Mouse (Mus musculus) forebrain, embryonic 12.5 days (tissue): Measurements from ENCODE around the gene Tmem132c. TPM values are rescaled to one million over a fixed set of nuclear protein-coding genes. Genes with fewer than 3 reads are reported as not detected.

Experiments
- ATAC-seq: fragments of 200-750 bp; cut with Nextera tagmentation; 2 replicates; pipeline ENCODE4 v1.8.0; 2017; ENCODE audit warnings: moderate TSS enrichment; ENCODE audit not compliant: low FRiP score
- H3K27ac ChIP-seq: fragments of 300-500 bp; sonication (generic); 2 replicates; pipeline ENCODE4 v1.5.1; 2016; ENCODE audit warnings: mild to moderate bottlenecking
- H3K27me3 ChIP-seq: fragments of 300-500 bp; sonication (generic); 2 replicates; pipeline ENCODE4 v1.6.1; 2016; ENCODE audit warnings: mild to moderate bottlenecking
- H3K36me3 ChIP-seq: fragments of 300-500 bp; sonication (generic); replicated peaks from 2 replicates; pipeline ENCODE4 v1.6.1; 2016; ENCODE audit warnings: mild to moderate bottlenecking
- H3K4me1 ChIP-seq: fragments of 300-500 bp; sonication (generic); 2 replicates; pipeline ENCODE4 v1.6.1; 2016
- H3K4me2 ChIP-seq: fragments of 300-500 bp; sonication (generic); 2 replicates; pipeline ENCODE4 v1.6.1; 2016; ENCODE audit warnings: mild to moderate bottlenecking, moderate library complexity
- H3K4me3 ChIP-seq: fragments of 300-500 bp; sonication (generic); replicated peaks from 2 replicates; pipeline ENCODE4 v1.5.1; 2016; ENCODE audit warnings: mild to moderate bottlenecking
- H3K9ac ChIP-seq: fragments of 300-500 bp; sonication (generic); 2 replicates; pipeline ENCODE4 v1.6.1; 2016; ENCODE audit warnings: mild to moderate bottlenecking
- H3K9me3 ChIP-seq: fragments of 300-500 bp; sonication (generic); 2 replicates; pipeline ENCODE4 v1.6.1; 2016
- WGBS: fragments of 180-500 bp; shearing (Covaris S2); methylation state at CpG from one replicate; pipeline ENCODE4 v1.1.7; 2016; 5-methylcytosine and 5-hydroxymethylcytosine counted together
- polyA plus RNA-seq: library from polyadenylated mRNA; unstranded; fragments of >200 nt; fragmentation: Nextera tagmentation; extraction: Ambion mirVana; gene quantifications from 2 replicates; pipeline ENCODE4 v1.2.1, GENCODE M21; 2016

Gene Tmem132c
- polyA plus RNA-seq, result 15.5 and 20.9 TPM in 2 replicates

GRCm38 (mm10) chr5:127241136-127241924, at the start of gene Tmem132c:
Gene Tmem132c, plus strand, starts transcription at chr5:127241808.
- peak within 1 kb of the TSS; percentile 68 for H3K4me3 ChIP-seq
- H3K9ac ChIP-seq, result peak within 1 kb of the TSS; percentile 65
- peak; percentile 93 for ATAC-seq
- peaks cover 32% of the 10 kb centered on the region for H3K4me1 ChIP-seq
- 1% methylated on average over 50 of the region's 58 CpGs for WGBS
- no peaks in the 10 kb centered on the region for H3K36me3 ChIP-seq
- 0 out of 2 replicates have a peak within 1 kb of the TSS, but pooled peaks have one; percentile 31 for H3K27ac ChIP-seq
- H3K27me3 ChIP-seq, result peaks cover 72% of the 10 kb centered on the region
- H3K4me2 ChIP-seq, result peak within 1 kb of the TSS; percentile 86
- H3K9me3 ChIP-seq, result peaks cover 5% of the 10 kb centered on the region; the same call in 1 of the 2 replicates

DNA sequence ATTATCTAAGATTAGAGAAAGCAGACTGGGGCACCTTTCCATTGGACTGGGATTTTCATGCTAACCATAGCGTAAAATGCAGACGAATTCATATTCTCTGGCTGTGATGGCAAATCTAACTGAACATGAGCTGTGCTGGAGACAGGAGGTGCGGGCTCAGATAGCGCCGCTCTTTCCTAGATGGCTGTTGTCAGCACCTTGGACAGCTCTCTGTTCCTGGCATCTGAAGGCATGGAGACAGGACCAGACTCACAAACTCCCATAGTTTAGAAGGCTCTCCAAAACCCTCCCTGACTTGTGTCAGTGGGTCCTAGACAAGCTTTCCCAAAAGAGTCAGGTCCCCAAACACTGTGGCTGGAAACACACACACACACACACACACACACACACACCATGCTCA, 49.7 kb upstream of the Tmem132c start:
- Histone ChIP-seq H3K4me1 (no peaks in the 10 kb centered on the region), H3K4me3 (no peak overlapping the region), H3K9ac (no peak overlapping the region), H3K36me3 (no peaks in the 10 kb centered on the region), H3K4me2 (no peak overlapping the region), H3K27ac (no peak overlapping the region), H3K27me3 (no peaks in the 10 kb centered on the region), H3K9me3 (0 out of 2 replicates have a peak, but pooled peaks cover 4% of the 10 kb centered on the region)
- no peak for ATAC-seq
- 35% methylated on average over 5 of the region's 5 CpGs for WGBS

- no peaks in the 10 kb centered on the region for H3K9me3 ChIP-seq
- no peak overlapping the region for H3K9ac ChIP-seq
- H3K27me3 ChIP-seq, result no peaks in the 10 kb centered on the region
- no peak overlapping the region for H3K4me3 ChIP-seq
- H3K4me2 ChIP-seq, result no peak overlapping the region
- no peaks in the 10 kb centered on the region for H3K36me3 ChIP-seq
- 56% methylated on average over 4 of the region's 4 CpGs for WGBS
- no peak overlapping the region for H3K27ac ChIP-seq
- ATAC-seq, result no peak
- H3K4me1 ChIP-seq, result no peaks in the 10 kb centered on the region
Observed at GRCm38 (mm10) chr5:127198850-127199249, 42.8 kb upstream of the Tmem132c start.

DNA sequence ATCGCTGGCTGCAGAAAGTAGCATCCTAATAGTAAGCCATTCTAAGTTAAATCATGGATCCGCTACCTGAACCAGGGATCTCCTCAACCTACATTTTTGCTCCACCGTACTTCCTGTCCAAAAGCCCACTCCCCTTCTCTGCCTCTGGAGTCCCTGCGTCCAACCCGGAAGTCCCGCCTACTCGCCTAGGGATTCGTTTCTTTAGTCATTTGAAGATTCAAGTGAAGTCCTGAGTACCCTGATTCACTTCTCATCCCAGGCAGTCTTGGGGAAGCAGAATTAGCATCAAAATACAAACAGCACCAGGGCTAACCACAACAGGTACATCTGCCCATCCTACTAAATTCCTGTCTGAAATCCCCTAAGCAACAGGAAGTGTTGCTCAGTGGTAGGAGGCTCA, 36.7 kb upstream of the Tmem132c start:
- H3K9ac ChIP-seq, result no peak overlapping the region
- H3K4me2 ChIP-seq, result no peak overlapping the region
- H3K27ac ChIP-seq, result no peak overlapping the region
- no peaks in the 10 kb centered on the region for H3K9me3 ChIP-seq
- WGBS, result 87% methylated on average over 8 of the region's 8 CpGs
- H3K36me3 ChIP-seq, result no peaks in the 10 kb centered on the region
- no peaks in the 10 kb centered on the region for H3K4me1 ChIP-seq
- H3K27me3 ChIP-seq, result no peaks in the 10 kb centered on the region
- ATAC-seq, result no peak
- no peak overlapping the region for H3K4me3 ChIP-seq

DNA sequence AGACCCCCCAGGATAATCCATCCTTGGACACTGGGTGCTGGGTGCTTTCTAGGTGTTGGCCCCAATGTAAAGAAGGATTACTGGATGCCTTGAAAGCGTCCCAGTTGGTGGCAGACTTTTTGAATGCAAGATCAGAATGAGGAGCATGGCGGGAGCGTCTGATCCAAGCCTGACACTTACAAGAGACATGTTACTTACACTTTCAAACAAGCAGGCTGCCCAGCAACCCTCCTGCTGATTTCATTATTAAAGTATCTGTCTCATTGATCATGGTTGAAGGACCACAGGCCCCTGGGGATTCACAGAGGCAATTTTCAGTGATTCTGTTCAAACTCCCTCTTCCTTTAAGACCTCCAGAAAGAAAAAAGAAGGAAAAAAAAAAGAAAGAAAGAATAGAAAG, 25.2 kb upstream of the Tmem132c start:
- Histone ChIP-seq H3K27ac (peak overlapping the region; percentile 39; the same call in 1 of the 2 replicates), H3K36me3 (no peaks in the 10 kb centered on the region), H3K4me3 (no peak overlapping the region), H3K9ac (no peak overlapping the region), H3K9me3 (no peaks in the 10 kb centered on the region), H3K4me2 (no peak overlapping the region), H3K4me1 (peaks cover 13% of the 10 kb centered on the region; the same call in 1 of the 2 replicates), H3K27me3 (no peaks in the 10 kb centered on the region)
- no peak for ATAC-seq
- WGBS, result 21% methylated on average over 3 of the region's 3 CpGs

DNA sequence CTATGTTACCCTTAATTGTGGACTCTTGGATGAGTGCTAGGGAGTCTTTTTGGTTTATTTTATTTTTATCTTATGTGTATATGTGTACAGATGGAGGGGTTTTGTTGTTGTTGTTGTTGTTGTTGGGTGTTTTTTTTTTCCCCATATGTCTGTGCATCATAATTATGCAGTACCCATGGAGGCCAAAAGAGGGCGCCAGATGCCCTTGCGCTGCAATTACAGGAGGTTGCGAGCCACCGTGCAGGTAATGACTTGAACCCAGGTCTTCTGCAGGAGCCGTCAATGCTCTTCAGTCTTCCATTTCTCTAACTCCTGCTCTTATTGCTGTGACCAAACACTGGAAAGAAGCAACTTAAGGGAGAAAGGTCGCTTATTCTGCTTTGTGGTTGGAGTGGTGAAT, 23.9 kb upstream of the Tmem132c start:
- peaks cover 7% of the 10 kb centered on the region; the same call in 1 of the 2 replicates for H3K4me1 ChIP-seq
- H3K27me3 ChIP-seq, result no peaks in the 10 kb centered on the region
- H3K9ac ChIP-seq, result no peak overlapping the region
- ATAC-seq, result no peak
- H3K4me2 ChIP-seq, result no peak overlapping the region
- no peak overlapping the region for H3K27ac ChIP-seq
- no peak overlapping the region for H3K4me3 ChIP-seq
- H3K36me3 ChIP-seq, result no peaks in the 10 kb centered on the region
- H3K9me3 ChIP-seq, result no peaks in the 10 kb centered on the region
- 71% methylated on average over 6 of the region's 6 CpGs for WGBS

GRCm38 (mm10) chr5:127227929-127228595, 13.5 kb upstream of the Tmem132c start:
- H3K27me3 ChIP-seq, result peaks cover 17% of the 10 kb centered on the region
- no peaks in the 10 kb centered on the region for H3K36me3 ChIP-seq
- peak overlapping the region; percentile 22; the same call in 1 of the 2 replicates for H3K9ac ChIP-seq
- H3K4me2 ChIP-seq, result peak overlapping the region; percentile 56
- 2% methylated on average over 14 of the region's 14 CpGs for WGBS
- H3K27ac ChIP-seq, result peak overlapping the region; percentile 68
- no peaks in the 10 kb centered on the region for H3K9me3 ChIP-seq
- H3K4me3 ChIP-seq, result peak overlapping the region; percentile 23
- H3K4me1 ChIP-seq, result peaks cover 16% of the 10 kb centered on the region
- ATAC-seq, result peak; percentile 82

DNA sequence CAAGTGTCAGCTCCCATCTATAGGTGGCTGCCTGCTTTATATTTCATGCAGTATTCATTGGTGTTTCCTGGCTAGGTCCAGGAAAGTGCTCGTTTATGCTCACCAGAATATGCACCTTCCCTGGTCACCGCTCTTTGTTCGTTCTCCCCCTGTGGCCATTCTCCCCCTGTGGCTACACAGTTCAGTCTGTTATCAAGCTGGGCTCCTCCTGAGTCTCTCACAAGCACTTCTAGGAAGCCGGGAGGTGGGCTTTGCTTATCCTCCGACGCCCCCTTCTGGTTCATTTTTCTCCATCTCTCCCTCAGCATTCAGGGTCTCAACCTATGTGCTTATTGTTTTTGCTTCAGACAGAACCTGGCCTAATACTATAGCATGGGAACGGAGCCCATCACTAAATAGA, 6.9 kb upstream of the Tmem132c start:
- peaks cover 18% of the 10 kb centered on the region for H3K4me1 ChIP-seq
- 2% methylated on average over 7 of the region's 7 CpGs for WGBS
- peaks cover 44% of the 10 kb centered on the region for H3K27me3 ChIP-seq
- peaks cover 5% of the 10 kb centered on the region; the same call in 1 of the 2 replicates for H3K9me3 ChIP-seq
- 0 out of 2 replicates have a peak overlapping the region, but pooled peaks have one; percentile 7 for H3K4me3 ChIP-seq
- H3K9ac ChIP-seq, result no peak overlapping the region
- H3K4me2 ChIP-seq, result peak overlapping the region; percentile 42
- no peaks in the 10 kb centered on the region for H3K36me3 ChIP-seq
- H3K27ac ChIP-seq, result 0 out of 2 replicates have a peak overlapping the region, but pooled peaks have one; percentile 42
- ATAC-seq, result peak; percentile 79

- Histone ChIP-seq H3K27me3 (peaks cover 39% of the 10 kb centered on the region), H3K9ac (no peak overlapping the region), H3K9me3 (peaks cover 5% of the 10 kb centered on the region; the same call in 1 of the 2 replicates), H3K36me3 (no peaks in the 10 kb centered on the region), H3K4me2 (peak overlapping the region; percentile 42), H3K27ac (0 out of 2 replicates have a peak overlapping the region, but pooled peaks have one; percentile 42), H3K4me1 (peaks cover 18% of the 10 kb centered on the region), H3K4me3 (0 out of 2 replicates have a peak overlapping the region, but pooled peaks have one; percentile 7)
- ATAC-seq, result peak; percentile 78
- 2% methylated on average over 11 of the region's 11 CpGs for WGBS
Observed at GRCm38 (mm10) chr5:127235203-127235602, 6.4 kb upstream of the Tmem132c start.

DNA sequence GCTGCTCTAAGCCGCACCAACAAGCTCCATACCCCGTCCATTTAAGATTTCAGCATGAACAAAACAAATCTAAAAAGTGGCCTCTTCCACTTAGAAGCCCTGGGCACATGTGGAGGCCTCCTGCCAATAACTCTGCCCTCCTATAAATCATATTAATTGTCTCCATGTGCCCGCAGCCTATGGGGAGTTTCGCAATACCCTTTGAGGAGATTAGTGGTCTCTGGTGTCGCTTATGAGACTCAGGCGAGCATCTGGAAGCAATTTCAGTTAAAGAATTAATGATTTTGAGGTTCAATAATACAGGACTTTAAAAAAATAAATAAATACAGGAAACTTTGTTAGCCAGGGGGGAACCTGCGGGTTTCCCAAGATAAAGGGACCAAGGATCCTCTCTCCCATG, 1.9 kb upstream of the Tmem132c start:
- Histone ChIP-seq H3K27ac (no peak overlapping the region), H3K4me1 (peaks cover 44% of the 10 kb centered on the region)

DNA sequence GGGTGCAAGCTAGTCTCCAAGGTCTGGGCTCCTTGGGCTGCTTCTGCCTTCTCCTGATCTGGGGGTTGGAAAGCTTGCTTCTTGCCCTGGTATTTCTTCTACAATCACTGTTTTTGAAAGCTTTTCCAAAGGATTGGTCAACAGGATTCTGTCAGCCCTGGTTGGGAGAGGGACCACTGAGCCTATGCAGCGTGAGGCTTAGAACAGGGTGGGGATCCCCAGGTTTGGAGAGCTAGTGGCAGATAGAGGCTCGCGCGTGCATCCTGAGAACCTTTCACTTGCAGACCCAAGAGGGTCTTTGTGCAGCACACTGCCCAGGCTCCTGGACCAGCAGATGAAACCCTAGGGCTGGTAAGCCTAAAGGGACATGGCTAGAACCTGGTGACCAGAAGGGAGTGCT, 962 bp upstream of the Tmem132c start:
- Histone ChIP-seq H3K27ac (no peak overlapping the region), H3K4me1 (peaks cover 34% of the 10 kb centered on the region), H3K9me3 (peaks cover 5% of the 10 kb centered on the region; the same call in 1 of the 2 replicates), H3K36me3 (no peaks in the 10 kb centered on the region), H3K27me3 (peaks cover 77% of the 10 kb centered on the region), H3K4me2 (peak overlapping the region; percentile 86), H3K9ac (no peak overlapping the region), H3K4me3 (no peak overlapping the region)
- WGBS, result 18% methylated on average over 4 of the region's 4 CpGs
- no peak for ATAC-seq

More for the DNA sequence above, 1.9 kb upstream of the Tmem132c start:
- Histone ChIP-seq H3K36me3 (no peaks in the 10 kb centered on the region), H3K4me3 (no peak overlapping the region), H3K9ac (no peak overlapping the region), H3K27me3 (peaks cover 74% of the 10 kb centered on the region), H3K9me3 (peaks cover 5% of the 10 kb centered on the region; the same call in 1 of the 2 replicates), H3K4me2 (no peak overlapping the region)
- no peak for ATAC-seq
- WGBS, result 62% methylated on average over 7 of the region's 7 CpGs
